Mouse (Mus musculus) gastrocnemius, postnatal 10 days (tissue): Measurements from ENCODE around the gene Tmcc2. TPM values are rescaled to one million over a fixed set of nuclear protein-coding genes. Genes with fewer than 3 reads are reported as not detected.

ENCODE experiments used
- DNase-seq: peaks from one replicate; pipeline ENCODE4 v3.0.0; 2021; ENCODE audit warnings: mixed read lengths
- total RNA-seq, 2 experiments: library from RNA; stranded (reverse); gene quantifications; 2 replicates each; pipeline ENCODE4 v1.2.3; 2021

The Tmcc2 gene
- total RNA-seq, 2 experiments from 2014 or later: 24.8 to 30.7 TPM

DNA sequence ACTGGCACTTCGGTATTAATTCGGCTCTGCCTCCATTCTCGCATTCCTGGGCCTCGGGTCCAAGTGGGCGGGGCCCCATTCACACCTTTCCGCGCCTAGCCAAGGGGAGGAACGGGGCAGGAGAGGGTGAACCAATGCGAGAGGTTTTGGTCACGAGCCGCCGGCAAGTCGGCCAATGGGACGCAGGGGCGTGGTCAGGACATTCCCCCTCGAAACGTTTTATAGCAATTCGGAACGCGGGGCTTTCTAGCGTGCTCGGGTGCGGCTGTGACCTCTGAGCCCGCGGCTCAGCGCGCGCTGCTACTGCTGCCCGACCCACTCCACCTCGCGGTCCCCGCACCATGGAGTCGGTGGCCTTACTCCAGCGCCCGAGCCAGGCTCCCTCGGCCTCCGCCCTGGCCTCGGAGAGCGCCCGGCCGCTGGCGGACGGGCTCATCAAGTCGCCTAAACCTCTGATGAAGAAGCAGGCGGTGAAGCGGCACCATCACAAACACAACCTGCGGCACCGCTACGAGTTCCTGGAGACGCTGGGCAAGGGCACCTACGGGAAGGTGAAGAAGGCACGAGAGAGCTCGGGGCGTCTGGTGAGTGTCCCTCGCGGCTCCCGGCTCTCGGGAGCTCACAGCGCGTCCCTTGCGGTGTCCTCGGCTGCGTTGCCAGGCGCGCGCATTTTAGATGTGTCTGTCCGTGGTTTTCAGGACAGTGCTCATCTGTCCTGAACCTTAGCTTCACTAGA lies 75.0 kb downstream of the Tmcc2 start, which contains the start of gene Nuak2:
Gene Nuak2, plus strand, starts transcription at position 238 of the 736 bp plus-strand sequence.
- peak; percentile 77 for DNase-seq

DNA sequence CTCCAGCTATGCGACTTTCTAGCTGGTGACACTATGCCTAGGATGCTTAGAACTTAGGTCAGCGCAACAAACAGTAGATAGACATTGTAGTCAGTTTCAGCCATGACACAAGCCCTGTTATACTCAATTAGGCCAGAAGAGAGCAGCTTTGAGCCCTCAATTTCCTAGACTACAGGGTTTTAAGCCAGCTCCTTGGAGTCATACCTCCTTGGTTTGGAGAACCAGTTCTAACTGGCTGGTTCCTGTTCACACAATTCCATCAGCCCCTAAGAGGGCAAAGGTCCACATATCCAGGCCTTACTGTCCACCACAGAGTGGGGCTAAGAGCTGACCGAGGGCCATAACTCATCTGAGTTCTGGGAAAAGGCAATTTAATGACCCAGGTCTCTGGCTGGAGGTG lies 78.4 kb downstream of the Tmcc2 start:
- peak; percentile 50 for DNase-seq

DNA sequence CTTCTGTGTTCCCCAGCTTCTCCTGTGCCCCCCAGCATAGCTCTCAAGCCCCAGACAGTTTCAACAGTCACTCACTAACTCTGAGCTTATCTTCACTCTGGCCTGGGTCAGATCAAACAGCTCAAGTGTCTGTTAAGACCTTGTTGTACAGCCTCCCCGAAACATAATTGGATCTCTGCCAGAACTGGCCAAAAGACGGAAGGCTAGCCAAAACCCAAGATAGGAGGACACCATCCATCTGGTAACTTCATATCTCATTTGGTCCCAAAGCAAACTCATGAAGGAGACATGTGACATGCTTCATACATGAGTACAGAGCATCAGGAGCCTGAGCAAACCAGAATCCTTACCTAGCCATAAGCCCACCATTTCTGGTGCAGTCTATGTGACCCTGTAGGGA lies 79.0 kb downstream of the Tmcc2 start:
- DNase-seq: no peak

DNA sequence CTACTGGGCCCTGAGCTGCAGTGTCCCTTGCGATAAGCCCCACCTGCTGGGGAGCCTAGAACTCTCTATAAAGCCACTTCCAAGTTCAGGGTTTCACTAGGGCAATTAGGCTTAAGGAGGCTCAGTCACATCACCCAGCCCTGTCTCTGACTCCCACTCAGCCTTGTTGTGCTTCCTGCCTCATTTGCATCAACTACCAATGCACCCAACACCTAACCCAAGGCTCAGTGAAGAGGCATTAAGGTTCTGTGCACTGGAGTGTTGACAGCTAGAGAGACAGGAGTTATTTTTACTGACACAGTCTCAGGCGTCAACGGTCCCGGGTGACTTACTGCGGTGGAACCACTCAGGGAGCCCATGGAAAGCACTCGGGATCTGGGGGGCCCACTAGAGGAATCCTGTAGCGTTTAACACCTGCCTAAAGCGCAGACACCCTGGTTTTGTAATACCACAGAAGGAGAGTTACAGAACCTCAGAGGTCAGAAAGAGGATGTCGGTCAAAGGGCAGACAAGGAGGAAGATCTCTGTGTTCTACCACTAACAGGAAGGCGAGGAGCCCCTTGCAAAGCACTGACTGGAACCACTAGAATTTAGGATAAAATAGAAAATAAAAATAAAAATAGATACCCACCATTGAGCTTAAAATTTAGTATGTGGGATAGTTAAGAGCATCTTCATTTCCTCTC lies 79.8 kb downstream of the Tmcc2 start:
- DNase-seq: no peak

DNA sequence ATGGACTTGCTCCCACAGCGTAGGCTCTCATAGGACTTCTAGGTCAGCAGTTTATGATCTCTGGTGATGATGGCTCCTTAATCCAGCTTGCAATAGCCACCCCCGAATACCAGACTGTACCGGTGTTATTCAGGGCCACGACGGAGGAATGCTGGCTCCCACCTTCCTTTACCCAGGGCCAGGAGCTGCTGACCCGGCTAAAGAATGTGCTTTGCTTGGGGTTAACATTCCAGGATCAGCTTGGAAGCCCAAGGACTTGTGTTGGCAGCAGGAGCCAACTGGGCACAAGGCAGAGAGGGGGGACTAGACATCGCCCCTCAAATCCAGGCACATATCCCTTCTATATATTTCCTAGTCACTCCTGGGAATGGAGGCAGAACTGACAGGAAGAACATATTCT lies 80.3 kb downstream of the Tmcc2 start:
- DNase-seq: no peak

DNA sequence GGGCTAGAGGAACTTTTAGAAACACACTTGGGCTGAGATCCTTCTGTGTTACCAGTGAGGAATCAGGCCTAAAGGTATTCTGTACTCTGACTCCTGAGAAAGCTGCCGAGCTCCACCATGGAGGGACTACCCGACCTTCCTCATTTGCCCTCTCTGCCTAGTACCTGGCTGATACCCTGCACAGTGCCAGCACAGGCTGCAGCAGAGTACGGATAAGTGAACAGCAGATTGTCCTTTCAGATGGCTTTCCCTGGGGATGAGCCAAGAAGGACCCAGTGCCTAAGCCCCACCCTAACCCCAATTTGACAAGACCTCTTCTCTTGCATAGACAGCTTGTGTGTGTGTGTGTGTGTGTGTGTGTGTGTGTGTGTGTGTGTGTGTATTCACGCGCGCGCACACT lies 82.4 kb downstream of the Tmcc2 start:
- no peak for DNase-seq

DNA sequence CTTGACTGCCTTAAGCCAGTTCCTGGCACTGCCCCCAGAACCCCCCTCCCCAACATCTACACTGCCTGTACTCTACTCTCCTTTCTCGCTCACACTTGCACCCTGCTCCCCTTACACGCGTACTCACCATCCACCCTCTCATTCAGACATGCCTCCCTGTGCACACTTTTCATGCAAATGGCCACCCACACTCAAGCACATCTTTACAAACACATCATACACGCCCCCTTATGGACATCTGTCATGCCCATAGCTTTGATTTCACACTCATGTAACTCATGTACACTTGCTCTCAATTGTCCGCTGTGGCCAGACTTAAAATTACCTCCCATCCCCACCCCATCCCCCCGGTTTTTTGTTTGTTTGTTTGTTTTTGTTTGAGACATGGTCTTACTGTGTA lies 83.1 kb downstream of the Tmcc2 start:
- no peak for DNase-seq

DNA sequence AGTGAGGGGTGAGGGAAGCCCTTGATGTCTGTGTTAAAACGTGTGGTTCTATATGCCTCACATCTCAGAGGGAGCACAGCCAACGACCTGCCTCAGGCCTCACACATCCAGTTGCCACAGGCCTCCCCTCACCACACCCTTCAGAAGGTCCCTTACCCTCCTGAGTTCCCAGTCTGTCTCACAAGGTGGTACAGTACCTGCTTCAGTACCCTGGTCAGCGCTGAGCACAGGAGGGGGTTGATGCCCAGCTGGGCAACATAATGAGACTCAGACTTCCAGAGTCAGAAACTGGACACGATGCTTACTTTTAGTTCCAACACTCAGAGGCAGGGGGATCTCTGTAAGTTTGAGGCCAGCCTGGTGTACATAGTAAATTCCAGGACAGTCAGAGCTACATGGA lies 84.3 kb downstream of the Tmcc2 start:
- no peak for DNase-seq

Other genes with a start within 250 kb of the Tmcc2 start
- not detected for gene Lemd1, start 199.8 kb downstream of the Tmcc2 start, total RNA-seq
- gene AC124108.1, start 199.8 kb downstream of the Tmcc2 start, total RNA-seq: under 1 TPM in 1 of 2 experiments, not detected in 1; 0.05 TPM
- gene Gm10188, start 161.5 kb downstream of the Tmcc2 start, total RNA-seq: not detected
- gene Klhdc8a, start 92.7 kb downstream of the Tmcc2 start, total RNA-seq: under 1 TPM; 0.45 to 0.52 TPM
- gene Nuak2, start 75.2 kb downstream of the Tmcc2 start, total RNA-seq: 1 to 10 TPM; 2.0 to 2.2 TPM
- 10 to 100 TPM; 16.1 to 16.8 TPM for gene Dstyk, start 26.3 kb upstream of the Tmcc2 start, total RNA-seq
- 10 to 100 TPM; 19.6 to 20.3 TPM for gene Rbbp5, start 86.1 kb upstream of the Tmcc2 start, total RNA-seq
- 1 to 10 TPM; 1.3 to 1.9 TPM for gene Tmem81, start 114.9 kb upstream of the Tmcc2 start, total RNA-seq
- gene Cntn2, start 152.0 kb upstream of the Tmcc2 start, total RNA-seq: under 1 TPM; 0.11 to 0.21 TPM